Comparison of ENCODE assay signal across 8 mouse cellular contexts in the genomic region with DNA sequence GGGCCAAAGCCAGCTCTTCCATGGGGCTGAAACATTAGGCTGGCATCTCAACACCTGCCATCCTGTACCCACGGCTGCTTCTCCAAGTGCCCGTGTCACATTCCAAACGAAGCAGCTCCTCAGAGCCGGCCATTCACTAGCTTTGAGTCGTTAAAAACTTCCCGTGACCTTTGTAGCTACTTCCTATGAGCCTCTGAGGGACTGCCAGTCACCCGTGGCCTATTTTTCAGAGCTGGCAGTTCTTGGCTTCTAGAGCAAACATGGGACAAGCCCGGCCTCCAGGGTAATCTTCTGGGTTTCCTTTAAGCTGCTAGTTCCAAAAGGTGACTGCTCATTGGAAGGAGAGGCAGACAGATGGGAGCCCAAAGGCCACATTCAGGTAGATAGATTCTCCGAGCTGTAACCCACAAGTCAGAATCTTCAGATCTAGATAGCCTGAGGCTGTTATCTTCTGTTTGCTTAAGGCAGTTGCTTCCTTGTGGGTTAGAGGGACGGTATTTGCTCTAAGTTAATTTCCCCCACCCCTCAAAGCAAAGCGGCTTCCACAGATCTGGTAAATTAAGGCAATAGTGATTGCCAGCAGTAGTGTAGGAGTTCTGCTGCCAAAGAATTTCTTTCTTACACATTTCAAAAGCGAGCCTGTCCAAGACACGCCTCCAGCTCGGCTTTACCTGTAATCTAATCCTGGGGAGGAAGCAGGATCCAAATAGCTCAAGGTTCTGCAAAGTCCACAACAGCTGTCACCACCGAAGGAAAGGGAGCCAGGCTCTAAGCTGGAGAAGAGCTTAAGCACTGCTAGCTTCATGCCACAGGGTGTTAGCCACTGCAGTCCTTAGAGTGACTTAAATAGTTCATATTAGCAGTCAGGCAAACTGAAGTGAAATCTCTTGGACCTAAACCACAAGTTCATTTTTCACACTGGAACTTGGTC. TPM values are rescaled to one million over a fixed set of nuclear protein-coding genes. Genes with fewer than 3 reads are reported as not detected.
DNase-seq lines count a peak whose midpoint lies in the region; ATAC-seq and TF ChIP-seq lines count a peak whose summit lies in the region.

No protein-coding gene starts in this region.

- peaks cover 12% of the 10 kb centered on the region for H3K4me1 ChIP-seq in heart, embryonic 15.5 days (replicated peaks)
- H3K4me1 ChIP-seq in liver, embryonic 13.5 days (replicated peaks): peaks cover 15% of the 10 kb centered on the region
- H3K4me1 ChIP-seq in small intestine, adult 2 months (ENCODE audit: control insufficient read depth, insufficient read depth, insufficient read length, low read length): peaks cover 34% of the 10 kb centered on the region; the same call in 1 of the 2 replicates

- DNase-seq in 3134 (ENCODE audit: extremely low read depth, insufficient read length, low spot score): peak; percentile 49
- peak; percentile 10 for DNase-seq in adrenal gland, postnatal 25 days
- no peak for DNase-seq in liver, embryonic 13.5 days
- no peak for DNase-seq in cerebellum, postnatal 14 days
- DNase-seq in cerebellum, adult 9-10 months: no peak
- no peak for DNase-seq in layer of hippocampus, postnatal 25 days (ENCODE audit: extremely low spot score in 1 of 2, low spot score in 1 of 2)

- WGBS in heart, embryonic 15.5 days: 27% methylated on average over 15 of the region's 15 CpGs
- 19% methylated on average over 15 of the region's 15 CpGs for WGBS in liver, embryonic 13.5 days (ENCODE audit: insufficient replicate concordance)
- WGBS in small intestine, adult 2 months: 13% methylated on average over 15 of the region's 15 CpGs

- no peaks in the 10 kb centered on the region for H3K36me3 ChIP-seq in heart, embryonic 15.5 days
- H3K36me3 ChIP-seq in liver, embryonic 13.5 days: no peaks in the 10 kb centered on the region
- no peaks in the 10 kb centered on the region for H3K36me3 ChIP-seq in small intestine, adult 2 months (ENCODE audit: control insufficient read depth, insufficient read depth, low read length)

- no peak for TF ChIP-seq POLR2A in small intestine, adult 2 months (IDR thresholded peaks at IDR 0.05; ENCODE audit: low read depth, low read length)

- H3K27ac ChIP-seq in heart, embryonic 15.5 days: peak overlapping the region; percentile 11; the same call in 1 of the 2 replicates
- H3K27ac ChIP-seq in liver, embryonic 13.5 days: no peak overlapping the region; the same call in 1 of the 2 replicates
- H3K27ac ChIP-seq in small intestine, adult 2 months (ENCODE audit: insufficient read depth, low read depth, low read length): peak overlapping the region; percentile 95

- H3K4me3 ChIP-seq in heart, embryonic 15.5 days: no peak overlapping the region
- no peak overlapping the region for H3K4me3 ChIP-seq in liver, embryonic 13.5 days (replicated peaks)
- no peak overlapping the region for H3K4me3 ChIP-seq in small intestine, adult 2 months (ENCODE audit: low read depth, low read length)

- H3K9ac ChIP-seq in heart, embryonic 15.5 days: no peak overlapping the region
- 0 out of 2 replicates have a peak overlapping the region, but pooled peaks have one; percentile 8 for H3K9ac ChIP-seq in liver, embryonic 13.5 days

- H3K4me2 ChIP-seq in heart, embryonic 15.5 days: no peak overlapping the region
- peak overlapping the region; percentile 17; the same call in 1 of the 2 replicates for H3K4me2 ChIP-seq in liver, embryonic 13.5 days

- H3K9me3 ChIP-seq in heart, embryonic 15.5 days (replicated peaks): no peaks in the 10 kb centered on the region
- H3K9me3 ChIP-seq in liver, embryonic 13.5 days (replicated peaks): no peaks in the 10 kb centered on the region

- ATAC-seq in heart, embryonic 15.5 days (replicated peaks; ENCODE audit: insufficient number of reproducible peaks, insufficient read depth, low FRiP score, low read depth): no peak
- ATAC-seq in liver, embryonic 13.5 days (ENCODE audit: low read depth): peak; percentile 45; the same call in 1 of the 2 replicates

- no peaks in the 10 kb centered on the region for H3K27me3 ChIP-seq in heart, embryonic 15.5 days
- H3K27me3 ChIP-seq in liver, embryonic 13.5 days: no peaks in the 10 kb centered on the region
- no peaks in the 10 kb centered on the region for H3K27me3 ChIP-seq in small intestine, adult 2 months (ENCODE audit: control insufficient read depth, insufficient read depth, low read length)

- TF ChIP-seq CTCF in small intestine, adult 2 months (IDR thresholded peaks at IDR 0.05; ENCODE audit: extremely low read depth, insufficient read length, insufficient replicate concordance, low read depth, low read length): no peak

RNA-seq across cellular contexts. Expression of a gene that starts 8.4 kb away (rescaled TPM):
- 57.2 and 75.3 TPM in 2 replicates for total RNA-seq in adrenal gland, postnatal 25 days (2021)
- polyA plus RNA-seq in heart, embryonic 15.5 days (2015; fragmentation: Nextera tagmentation; extraction: Ambion mirVana): 8.4 and 9.4 TPM in 2 replicates
- 7.6 and 8.6 TPM in 2 replicates for polyA plus RNA-seq in liver, embryonic 13.5 days (2015; fragmentation: Nextera tagmentation; extraction: Ambion mirVana)
- polyA plus RNA-seq in small intestine, adult 2 months (2012; rRNA removed): 7.4 and 22.8 TPM in 2 replicates
- 10 to 100 TPM; 66.3 to 75.4 TPM for total RNA-seq in layer of hippocampus, postnatal 25 days (2021)

Comparison
In these comparisons a context has a peak if more than half of its experiments do, and no peak if none do; other contexts are left out.
1. DNase-seq: peak in 3134 (single experiment) and adrenal gland, postnatal 25 days (single experiment); none in liver, embryonic 13.5 days (single experiment), cerebellum, postnatal 14 days (0 of 2), cerebellum, adult 9-10 months (single experiment) and layer of hippocampus, postnatal 25 days (0 of 2).